Mouse (Mus musculus) erythroblast, embryonic 14.5 days (primary cell): ENCODE data around the gene Kcnt2.

Source experiments
- GATA1 ChIP-seq: IDR thresholded peaks from 2 replicates; pipeline ENCODE4 v1.6.1; 2012; ENCODE audit warnings: low read length, inconsistent platforms, mixed read lengths
- TAL1 ChIP-seq: IDR thresholded peaks from 3 replicates; pipeline ENCODE4 v1.6.1; 2012; ENCODE audit warnings: low read length, inconsistent platforms, mixed read lengths

DNA sequence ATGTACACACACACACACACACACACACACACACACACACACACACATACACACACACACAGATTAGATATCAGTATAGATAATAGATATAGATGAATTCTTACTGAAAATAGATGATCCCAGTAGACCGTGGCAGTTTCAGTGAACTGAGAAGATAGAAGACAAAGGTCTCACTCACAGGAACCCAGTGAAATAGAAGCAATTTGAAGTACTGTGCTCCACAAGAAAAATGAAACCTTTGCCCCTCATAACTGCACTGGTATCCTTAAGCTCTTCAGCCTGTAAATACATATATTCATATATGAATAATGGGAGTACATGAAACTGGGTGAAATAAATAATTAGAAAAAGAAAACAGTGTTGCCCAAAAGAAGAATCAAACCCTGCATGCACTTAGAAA lies 197.9 kb downstream of the Kcnt2 start:
- TF ChIP-seq GATA1 (no peak), TAL1 (no peak)
